ENCODE assay signal across 11 mouse cellular contexts in genomic region chr3:17489240-17490142, GRCm38 (mm10).
DNase-seq lines count a peak whose midpoint lies in the region; ATAC-seq and TF ChIP-seq lines count a peak whose summit lies in the region.
"Had no signal": no experiment of that assay in that cellular context is flagged by ENCODE, and none has a peak within 500 bp of the region (broad histone marks: within the 10 kb centered on the region; RNA-seq: fewer than 3 reads in every experiment).

No protein-coding gene starts in this region.

- no peaks in the 10 kb centered on the region for H3K36me3 ChIP-seq in embryonic facial prominence, embryonic 11.5 days (replicated peaks; ENCODE audit: control insufficient read depth, insufficient read depth, low read depth, low read length)
- no peaks in the 10 kb centered on the region for H3K36me3 ChIP-seq in midbrain, embryonic 10.5 days
- H3K36me3 ChIP-seq: G1E had no signal

- no peaks in the 10 kb centered on the region for H3K9me3 ChIP-seq in embryonic facial prominence, embryonic 11.5 days (replicated peaks; ENCODE audit: control insufficient read depth, low read length)
- no peaks in the 10 kb centered on the region for H3K9me3 ChIP-seq in midbrain, embryonic 10.5 days (replicated peaks)
- H3K9me3 ChIP-seq: G1E had no signal

- H3K4me1 ChIP-seq in embryonic facial prominence, embryonic 11.5 days (ENCODE audit: control insufficient read depth, insufficient read depth, low read length): no peaks in the 10 kb centered on the region
- peaks cover 34% of the 10 kb centered on the region for H3K4me1 ChIP-seq in midbrain, embryonic 10.5 days

- H3K27me3 ChIP-seq in embryonic facial prominence, embryonic 11.5 days (ENCODE audit: control insufficient read depth, insufficient read depth, low read length): no peaks in the 10 kb centered on the region
- H3K27me3 ChIP-seq in midbrain, embryonic 10.5 days (ENCODE audit: low read depth, poor library complexity, severe bottlenecking): no peaks in the 10 kb centered on the region

- WGBS in embryonic facial prominence, embryonic 11.5 days: 24% methylated on average over 4 of the region's 4 CpGs
- 10% methylated on average over 4 of the region's 4 CpGs for WGBS in midbrain, embryonic 10.5 days

- TF ChIP-seq CTCF in brain, embryonic 14.5 days (IDR thresholded peaks at IDR 0.05; ENCODE audit: borderline replicate concordance, extremely low read depth, insufficient read depth, insufficient read length): no peak

- no peak overlapping the region for H3K4me2 ChIP-seq in embryonic facial prominence, embryonic 11.5 days (ENCODE audit: low read depth, low read length)

- peak; percentile 88 for ATAC-seq in embryonic facial prominence, embryonic 11.5 days (replicated peaks; ENCODE audit: insufficient number of reproducible peaks, low FRiP score, low TSS enrichment, low read depth)

- no peak overlapping the region for H3K9ac ChIP-seq in embryonic facial prominence, embryonic 11.5 days (replicated peaks; ENCODE audit: low read length)

- peak; percentile 59 for DNase-seq in ES-CJ7 (ENCODE audit: low read depth, low spot score)
- DNase-seq in brain, embryonic 14.5 days (ENCODE audit: low read depth): peak; percentile 81
- peak; percentile 4 for DNase-seq in embryonic facial prominence, embryonic 11.5 days (ENCODE audit: low spot score)
- DNase-seq in midbrain, embryonic 10.5 days (ENCODE audit: low spot score): peak; percentile 70
- DNase-seq in right cerebral cortex, postnatal 25 days: no peak
- no peak for DNase-seq in testis, postnatal 14 days (ENCODE audit: low spot score)
- no peak for DNase-seq in frontal cortex, postnatal 14 days (ENCODE audit: low spot score in 2 of 2)
- DNase-seq in gastrocnemius, postnatal 14 days: no peak
- DNase-seq: layer of hippocampus, postnatal 36 days; lung, adult 18-20 months had no signal

- no peak overlapping the region for H3K27ac ChIP-seq in embryonic facial prominence, embryonic 11.5 days (replicated peaks; ENCODE audit: low read depth, low read length)
- H3K27ac ChIP-seq in midbrain, embryonic 10.5 days (replicated peaks): peak overlapping the region; percentile 84

- intact Hi-C loops in gastrocnemius, postnatal 14 days (cut with DNase I; ENCODE audit: low total_unique reads): no loop called here

- no peak for TF ChIP-seq POLR2A in brain, embryonic 14.5 days (IDR thresholded peaks at IDR 0.05; ENCODE audit: borderline replicate concordance, extremely low read depth, insufficient read depth, insufficient read length, poor library complexity, severe bottlenecking)

- no peak overlapping the region for H3K4me3 ChIP-seq in embryonic facial prominence, embryonic 11.5 days (ENCODE audit: low read depth, low read length)
- peak overlapping the region; percentile 0; the same call in 1 of the 2 replicates for H3K4me3 ChIP-seq in midbrain, embryonic 10.5 days

Comparison
In these comparisons a context has a peak if more than half of its experiments do, and no peak if none do; other contexts are left out.
1. DNase-seq: peak in ES-CJ7 (single experiment), brain, embryonic 14.5 days (single experiment), embryonic facial prominence, embryonic 11.5 days (single experiment) and midbrain, embryonic 10.5 days (single experiment); none in right cerebral cortex, postnatal 25 days (single experiment), testis, postnatal 14 days (single experiment), frontal cortex, postnatal 14 days (0 of 2) and gastrocnemius, postnatal 14 days (single experiment).